Mouse (Mus musculus): Measurements from ENCODE around the gene Ehd4. TPM values are rescaled to one million over a fixed set of nuclear protein-coding genes. Genes with fewer than 3 reads are reported as not detected.

Gene Ehd4
- total and polyA plus RNA-seq, 2 experiments from 2014 or later, result 7.1 to 16.1 TPM

DNA sequence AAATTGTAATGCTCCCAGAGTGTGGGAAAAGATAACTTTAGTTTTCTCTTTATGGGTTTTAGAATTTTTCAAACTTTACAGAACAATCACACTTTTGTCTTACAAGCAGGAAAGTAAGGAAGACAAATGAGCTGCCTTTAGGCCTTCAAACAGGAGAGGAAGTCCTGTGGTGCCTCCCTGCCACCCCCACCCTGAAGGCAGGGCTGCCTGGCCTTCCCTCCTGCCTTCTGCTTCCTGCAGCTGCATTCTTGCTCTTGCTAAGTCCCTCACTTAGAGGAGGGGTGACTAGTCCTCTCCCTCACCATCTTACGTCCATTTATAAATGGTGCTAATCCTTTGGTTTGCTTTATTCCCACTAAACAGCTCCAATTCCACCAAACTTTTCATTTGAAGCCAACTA is 4.4 kb upstream of the Ehd4 start:
- Histone ChIP-seq H3K4me1 (ENCODE audit: insufficient read depth) (peaks cover 3% of the 10 kb centered on the region; the same call in 1 of the 2 replicates), H3K36me3 (ENCODE audit: insufficient read depth) (no peaks in the 10 kb centered on the region), H3K9ac (no peak overlapping the region), H3K9me3 (ENCODE audit: low read length) (no peaks in the 10 kb centered on the region), H3K27ac (ENCODE audit: low read depth, low read length) (no peak overlapping the region), H3K4me3 (ENCODE audit: low read depth, low read length) (no peak overlapping the region), H3K27me3 (ENCODE audit: insufficient read depth, low read length) (no peaks in the 10 kb centered on the region; the same call in 1 of the 2 replicates), H3K4me2 (ENCODE audit: low read depth) (no peak overlapping the region)
- DNase-seq (no peak), ATAC-seq (no peak)
- 27% methylated on average over 1 of the region's 1 CpGs for WGBS
- no peak for TF ChIP-seq CTCF (IDR thresholded peaks at IDR 0.05; ENCODE audit: low read depth)

DNA sequence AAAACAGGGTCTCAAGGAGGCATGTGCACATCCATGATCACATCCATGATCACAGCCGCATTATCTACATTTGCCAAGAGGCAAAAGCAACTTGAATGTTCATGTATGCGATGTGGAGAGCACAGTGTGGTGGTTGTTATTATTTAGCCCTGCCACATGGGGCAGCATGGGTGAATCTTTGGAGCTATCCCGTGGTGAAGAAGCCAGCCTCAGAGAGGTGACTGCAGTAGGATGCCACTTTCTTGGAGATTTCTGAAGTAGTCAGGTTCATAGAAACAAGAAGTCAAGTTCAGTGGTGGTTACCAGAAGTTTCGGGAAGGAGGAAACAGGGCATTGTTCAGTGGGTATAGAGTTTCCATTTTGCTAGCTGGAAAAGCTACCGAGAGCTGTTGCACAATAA is 3.6 kb upstream of the Ehd4 start:
- H3K4me3 ChIP-seq (ENCODE audit: low read depth, low read length), result no peak overlapping the region
- ATAC-seq, result no peak
- H3K27me3 ChIP-seq (ENCODE audit: insufficient read depth, low read length), result no peaks in the 10 kb centered on the region; the same call in 1 of the 2 replicates
- H3K9me3 ChIP-seq (ENCODE audit: low read length), result no peaks in the 10 kb centered on the region
- TF ChIP-seq CTCF (IDR thresholded peaks at IDR 0.05; ENCODE audit: low read depth), result peak; percentile 15; the same call in 1 of the 2 replicates
- peaks cover 3% of the 10 kb centered on the region; the same call in 1 of the 2 replicates for H3K4me1 ChIP-seq (ENCODE audit: insufficient read depth)
- no peak overlapping the region for H3K27ac ChIP-seq (ENCODE audit: low read depth, low read length)
- H3K36me3 ChIP-seq (ENCODE audit: insufficient read depth), result no peaks in the 10 kb centered on the region
- no peak overlapping the region for H3K4me2 ChIP-seq (ENCODE audit: low read depth)
- no peak for DNase-seq
- 58% methylated on average over 5 of the region's 5 CpGs for WGBS
- no peak overlapping the region for H3K9ac ChIP-seq

DNA sequence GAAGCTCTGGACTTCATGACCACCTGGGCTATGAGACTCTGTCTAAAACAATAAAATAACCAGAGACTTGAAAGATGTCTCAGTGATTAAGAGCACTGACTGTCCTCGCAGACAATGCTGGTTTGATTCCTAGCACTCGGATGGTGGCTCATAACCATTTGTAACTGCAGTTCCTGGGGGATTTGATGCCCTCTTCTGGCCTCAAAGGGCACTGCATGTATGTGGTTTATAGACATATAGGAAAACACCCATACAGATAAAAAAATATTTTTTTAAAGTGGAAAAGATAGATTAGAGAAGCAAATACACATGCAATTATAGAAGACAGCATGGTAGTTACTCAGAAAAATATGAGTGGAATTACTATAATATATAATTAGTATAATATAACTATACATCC is 3.2 kb upstream of the Ehd4 start:
- H3K27me3 ChIP-seq (ENCODE audit: insufficient read depth, low read length), result no peaks in the 10 kb centered on the region; the same call in 1 of the 2 replicates
- ATAC-seq (no peak), DNase-seq (no peak)
- H3K27ac ChIP-seq (ENCODE audit: low read depth, low read length), result no peak overlapping the region
- H3K36me3 ChIP-seq (ENCODE audit: insufficient read depth), result no peaks in the 10 kb centered on the region
- H3K4me2 ChIP-seq (ENCODE audit: low read depth), result no peak overlapping the region
- H3K9me3 ChIP-seq (ENCODE audit: low read length), result no peaks in the 10 kb centered on the region
- no peak overlapping the region for H3K4me3 ChIP-seq (ENCODE audit: low read depth, low read length)
- peaks cover 3% of the 10 kb centered on the region; the same call in 1 of the 2 replicates for H3K4me1 ChIP-seq (ENCODE audit: insufficient read depth)
- no peak overlapping the region for H3K9ac ChIP-seq
- WGBS, result 70% methylated on average over 2 of the region's 2 CpGs
- TF ChIP-seq CTCF (IDR thresholded peaks at IDR 0.05; ENCODE audit: low read depth), result 0 out of 2 replicates have a peak, but pooled peaks have one; percentile 14

- H3K9ac ChIP-seq, result peak overlapping the region; percentile 52
- no peak for TF ChIP-seq CTCF (IDR thresholded peaks at IDR 0.05; ENCODE audit: low read depth)
- H3K27me3 ChIP-seq (ENCODE audit: insufficient read depth, low read length), result no peaks in the 10 kb centered on the region; the same call in 1 of the 2 replicates
- DNase-seq (no peak), ATAC-seq (peak; percentile 2; the same call in 1 of the 2 replicates)
- H3K4me2 ChIP-seq (ENCODE audit: low read depth), result peak overlapping the region; percentile 96
- H3K27ac ChIP-seq (ENCODE audit: low read depth, low read length), result no peak overlapping the region
- H3K4me3 ChIP-seq (ENCODE audit: low read depth, low read length), result peak overlapping the region; percentile 62
- WGBS, result 5% methylated on average over 38 of the region's 38 CpGs
- H3K36me3 ChIP-seq (ENCODE audit: insufficient read depth), result no peaks in the 10 kb centered on the region
- no peaks in the 10 kb centered on the region for H3K9me3 ChIP-seq (ENCODE audit: low read length)
- H3K4me1 ChIP-seq (ENCODE audit: insufficient read depth), result peaks cover 3% of the 10 kb centered on the region; the same call in 1 of the 2 replicates
These were observed 633 bp downstream of the Ehd4 start for GRCm38 (mm10) chr2:120153586-120154360.

- no peak for ATAC-seq
- Histone ChIP-seq H3K4me3 (ENCODE audit: low read depth, low read length) (no peak overlapping the region), H3K9me3 (ENCODE audit: low read length) (no peaks in the 10 kb centered on the region), H3K27ac (ENCODE audit: low read depth, low read length) (no peak overlapping the region), H3K4me2 (ENCODE audit: low read depth) (no peak overlapping the region), H3K9ac (no peak overlapping the region), H3K36me3 (ENCODE audit: insufficient read depth) (no peaks in the 10 kb centered on the region), H3K27me3 (ENCODE audit: insufficient read depth, low read length) (no peaks in the 10 kb centered on the region; the same call in 1 of the 2 replicates), H3K4me1 (ENCODE audit: insufficient read depth) (peaks cover 3% of the 10 kb centered on the region; the same call in 1 of the 2 replicates)
- WGBS, result 77% methylated on average over 3 of the region's 3 CpGs
- no peak for DNase-seq
- TF ChIP-seq CTCF (IDR thresholded peaks at IDR 0.05; ENCODE audit: low read depth), result no peak
These were observed 3.8 kb downstream of the Ehd4 start for GRCm38 (mm10) chr2:120150571-120150970.

DNA sequence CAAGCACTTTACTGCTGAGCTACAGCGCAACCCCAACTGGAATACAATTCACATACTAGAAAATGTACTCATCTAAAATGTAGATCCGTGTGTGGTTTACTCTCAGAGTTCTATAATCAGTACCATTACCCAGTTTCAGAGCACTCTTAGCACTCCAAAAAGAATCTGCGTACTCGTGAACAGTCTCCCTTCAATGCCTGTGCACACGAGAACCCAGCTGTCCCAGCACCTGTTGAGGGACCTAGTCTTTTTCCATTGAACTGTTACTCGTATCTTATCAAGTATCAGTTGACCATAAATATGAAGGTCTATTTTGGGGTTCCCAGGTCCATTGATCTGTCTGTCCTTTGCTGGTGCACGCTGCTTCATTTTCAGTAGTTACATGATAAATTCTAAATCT is 4.8 kb downstream of the Ehd4 start:
- H3K4me3 ChIP-seq (ENCODE audit: low read depth, low read length), result no peak overlapping the region
- 87% methylated on average over 7 of the region's 7 CpGs for WGBS
- H3K9me3 ChIP-seq (ENCODE audit: low read length), result no peaks in the 10 kb centered on the region
- H3K4me1 ChIP-seq (ENCODE audit: insufficient read depth), result peaks cover under 1% of the 10 kb centered on the region; the same call in 1 of the 2 replicates
- no peak overlapping the region for H3K4me2 ChIP-seq (ENCODE audit: low read depth)
- no peak overlapping the region for H3K27ac ChIP-seq (ENCODE audit: low read depth, low read length)
- ATAC-seq, result no peak
- H3K36me3 ChIP-seq (ENCODE audit: insufficient read depth), result no peaks in the 10 kb centered on the region
- no peak for DNase-seq
- H3K9ac ChIP-seq, result no peak overlapping the region
- no peak for TF ChIP-seq CTCF (IDR thresholded peaks at IDR 0.05; ENCODE audit: low read depth)
- H3K27me3 ChIP-seq (ENCODE audit: insufficient read depth, low read length), result no peaks in the 10 kb centered on the region; the same call in 1 of the 2 replicates

DNA sequence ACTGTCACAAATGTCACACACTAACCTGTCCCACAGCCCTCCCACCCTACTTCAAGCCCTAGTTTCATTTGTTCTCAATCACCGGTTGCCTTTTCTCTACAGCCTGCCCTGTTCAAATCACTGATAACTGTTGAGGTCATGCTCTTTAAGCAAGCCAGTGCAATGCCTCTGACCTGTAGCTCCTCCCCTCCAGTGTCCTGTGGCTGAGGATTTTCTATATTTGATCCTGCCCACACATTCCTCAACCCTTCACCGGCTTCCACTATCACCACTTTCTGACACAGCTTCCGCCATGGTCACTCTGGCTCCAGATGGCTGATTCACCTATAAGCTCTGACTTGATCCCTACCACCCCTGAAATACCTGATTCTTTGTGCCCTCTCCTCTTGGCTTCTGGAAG is 6.4 kb downstream of the Ehd4 start:
- Histone ChIP-seq H3K27me3 (ENCODE audit: insufficient read depth, low read length) (no peaks in the 10 kb centered on the region), H3K4me2 (ENCODE audit: low read depth) (no peak overlapping the region), H3K36me3 (ENCODE audit: insufficient read depth) (no peaks in the 10 kb centered on the region), H3K9ac (no peak overlapping the region), H3K4me1 (ENCODE audit: insufficient read depth) (no peaks in the 10 kb centered on the region), H3K27ac (ENCODE audit: low read depth, low read length) (no peak overlapping the region), H3K9me3 (ENCODE audit: low read length) (no peaks in the 10 kb centered on the region), H3K4me3 (ENCODE audit: low read depth, low read length) (no peak overlapping the region)
- no peak for TF ChIP-seq CTCF (IDR thresholded peaks at IDR 0.05; ENCODE audit: low read depth)
- no peak for ATAC-seq
- DNase-seq, result no peak
- WGBS, result 96% methylated on average over 3 of the region's 3 CpGs
